Mouse (Mus musculus) layer of hippocampus, adult 2 months (tissue): ENCODE measurements around the gene Gm8265. TPM values are rescaled to one million over a fixed set of nuclear protein-coding genes. Genes with fewer than 3 reads are reported as not detected.
"Not testable (repeated sequence)": the region's sequence is repeated elsewhere in the genome, so short reads cannot be mapped to it uniquely, and the experiment has no call there.

ENCODE experiments used
- DNase-seq, 2 experiments: peaks; one replicate each; pipeline ENCODE4 v3.0.0; 2022; ENCODE audit warnings: low spot score in 2 of 2
- H3K27ac ChIP-seq: fragments of 200-600 bp; 2 replicates; pipeline ENCODE4 v1.8.1; 2022
- H3K4me3 ChIP-seq: fragments of 200-600 bp; 2 replicates; pipeline ENCODE4 v1.8.1; 2022; ENCODE audit warnings: mild to moderate bottlenecking
- long read RNA-seq, 2 experiments: library from polyadenylated mRNA; stranded (forward); transcript quantifications; one replicate each; pipeline ENCODE4 v2.0.0; 2021; ENCODE audit warnings: borderline mapping rate in 2 of 2
- total RNA-seq, 2 experiments: library from RNA; stranded (reverse); gene quantifications; 2 replicates each; pipeline ENCODE4 v1.2.3; 2021

Gm8265 gene
- total RNA-seq: not detected
- long read RNA-seq, experiment 1: 0 reads
- long read RNA-seq, experiment 2: 0 reads

DNA sequence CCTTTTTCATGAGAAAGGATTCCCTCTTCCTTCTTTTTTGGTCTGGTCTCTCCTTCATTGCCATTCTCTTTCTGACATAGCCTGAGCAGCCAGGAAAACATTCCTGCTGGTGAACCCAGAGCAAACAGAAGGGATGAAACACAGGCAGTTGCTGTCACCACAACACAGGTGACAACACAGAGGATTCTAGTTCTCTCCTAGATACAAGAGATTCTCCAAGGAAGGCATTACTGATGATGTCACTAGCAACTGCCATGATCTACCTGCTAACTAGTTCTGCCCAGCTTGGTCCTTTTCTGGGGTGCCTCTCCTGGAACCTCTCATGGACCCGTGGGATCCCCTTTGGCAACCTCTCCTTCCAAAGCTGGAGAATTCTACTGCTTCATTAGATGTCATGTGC lies at the start of gene Gm8265:
Gene Gm8265 (minus strand): TSS at position 101 of the 400 bp plus-strand sequence.
- not testable (repeated sequence) for DNase-seq, H3K4me3 ChIP-seq, H3K27ac ChIP-seq

Other genes with a start within 250 kb of the Gm8265 start
- gene Gm3500, start 244.0 kb downstream of the Gm8265 start, total RNA-seq: not detected
- 1 to 10 TPM; 4.3 to 4.9 TPM for gene Gm3194, start 177.6 kb downstream of the Gm8265 start, total RNA-seq
- gene Gm8246, start 155.2 kb downstream of the Gm8265 start, total RNA-seq: not detected
- gene Gm3187, start 148.8 kb downstream of the Gm8265 start, total RNA-seq: not detected
- 1 to 10 TPM; 2.0 TPM for gene Gm3488, start 131.4 kb downstream of the Gm8265 start, total RNA-seq
- gene Gm3532, start 94.5 kb downstream of the Gm8265 start, total RNA-seq: not detected
- gene Gm9603, start 54.4 kb upstream of the Gm8265 start, total RNA-seq: not detected
- 1 to 10 TPM in 1 of 2 experiments, under 1 TPM in 1; 0.28 to 1.4 TPM for gene Gm3373, start 108.5 kb upstream of the Gm8265 start, total RNA-seq
- 1 to 10 TPM; 4.3 to 5.1 TPM for gene Gm3383, start 175.0 kb upstream of the Gm8265 start, total RNA-seq
- not detected for gene Gm3424, start 197.3 kb upstream of the Gm8265 start, total RNA-seq
- gene Gm8237, start 247.4 kb upstream of the Gm8265 start, total RNA-seq: 1 to 10 TPM in 1 of 2 experiments, under 1 TPM in 1; 0.92 to 1.3 TPM